Comparison of ENCODE assay signal across 22 mouse cellular contexts in the genomic region with DNA sequence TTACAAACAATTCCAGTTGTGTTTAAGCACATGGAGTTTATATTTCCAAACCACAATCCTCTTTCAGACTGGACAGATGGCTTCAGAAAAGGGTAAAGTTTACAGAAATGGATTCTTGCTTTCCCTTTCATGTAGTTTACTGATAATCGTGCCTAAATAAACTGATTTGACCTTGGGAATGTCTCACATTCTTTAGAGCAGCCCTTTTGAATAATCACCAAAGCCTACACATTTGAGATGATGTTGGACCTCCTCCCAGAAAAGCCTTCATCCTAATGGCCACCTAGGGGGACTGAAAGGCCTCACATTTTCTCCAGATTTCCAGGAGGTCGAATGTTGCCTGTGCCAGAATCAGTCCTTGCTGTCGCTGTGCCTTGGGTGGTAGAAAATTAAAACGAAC.
"Had no signal": no experiment of that assay in that cellular context is flagged by ENCODE, and none has a peak within 500 bp of the region (broad histone marks: within the 10 kb centered on the region; RNA-seq: fewer than 3 reads in every experiment).

No protein-coding gene starts in this region.

- H3K4me2 ChIP-seq: kidney, embryonic 15.5 days; limb, embryonic 13.5 days; liver, embryonic 13.5 days; lung, embryonic 15.5 days; midbrain, embryonic 13.5 days; neural tube, embryonic 13.5 days; stomach, embryonic 15.5 days had no signal

- H3K9me3 ChIP-seq: kidney, embryonic 15.5 days; limb, embryonic 10.5 days; limb, embryonic 13.5 days; liver, embryonic 13.5 days; lung, embryonic 15.5 days; megakaryocyte, embryonic 14.5 days; midbrain, embryonic 10.5 days; midbrain, embryonic 13.5 days; neural tube, embryonic 13.5 days; stomach, embryonic 15.5 days had no signal

- H3K27me3 ChIP-seq: kidney, embryonic 15.5 days; limb, embryonic 13.5 days; liver, embryonic 13.5 days; lung, embryonic 15.5 days; megakaryocyte, embryonic 14.5 days; midbrain, embryonic 13.5 days; neural tube, embryonic 13.5 days; stomach, embryonic 15.5 days had no signal

- H3K4me3 ChIP-seq: kidney, embryonic 15.5 days; layer of hippocampus, adult 2 months; limb, embryonic 10.5 days; limb, embryonic 13.5 days; liver, embryonic 13.5 days; lung, embryonic 15.5 days; megakaryocyte, embryonic 14.5 days; midbrain, embryonic 10.5 days; midbrain, embryonic 13.5 days; myocyte; neural tube, embryonic 13.5 days; stomach, embryonic 15.5 days had no signal

- DNase-seq: kidney, adult 11 months; kidney, adult 8-10 months; kidney, postnatal 25 days; layer of hippocampus, adult 9-11 months; liver; liver, embryonic 13.5 days; lung, postnatal 36 days; right cerebral cortex, postnatal 25 days; spleen, adult 18-20 months; thymus, postnatal 25 days had no signal

- ATAC-seq: midbrain, embryonic 13.5 days; midbrain, embryonic 16.5 days had no signal

- H3K4me1 ChIP-seq: kidney, embryonic 15.5 days; limb, embryonic 10.5 days; limb, embryonic 13.5 days; liver, embryonic 13.5 days; neural tube, embryonic 13.5 days; stomach, embryonic 15.5 days had no signal

- H3K9ac ChIP-seq: kidney, embryonic 15.5 days; limb, embryonic 13.5 days; liver, embryonic 13.5 days; lung, embryonic 15.5 days; midbrain, embryonic 13.5 days; neural tube, embryonic 13.5 days; stomach, embryonic 15.5 days had no signal

- H3K36me3 ChIP-seq: kidney, embryonic 15.5 days; limb, embryonic 10.5 days; limb, embryonic 13.5 days; liver, embryonic 13.5 days; lung, embryonic 15.5 days; midbrain, embryonic 10.5 days; midbrain, embryonic 13.5 days; neural tube, embryonic 13.5 days; stomach, embryonic 15.5 days had no signal

- H3K27ac ChIP-seq: kidney, embryonic 15.5 days; layer of hippocampus, adult 2 months; limb, embryonic 10.5 days; limb, embryonic 13.5 days; liver, embryonic 13.5 days; midbrain, embryonic 10.5 days; midbrain, embryonic 13.5 days; neural tube, embryonic 13.5 days; stomach, embryonic 15.5 days had no signal
